ENCODE assay signal across 8 mouse cellular contexts in genomic region chr10:18545309-18545708, GRCm38 (mm10). TPM values are rescaled to one million over a fixed set of nuclear protein-coding genes. Genes with fewer than 3 reads are reported as not detected.
DNase-seq lines count a peak whose midpoint lies in the region; ATAC-seq and TF ChIP-seq lines count a peak whose summit lies in the region.

No protein-coding gene starts in this region.

- H3K9me3 ChIP-seq in liver, embryonic 15.5 days (replicated peaks), result no peaks in the 10 kb centered on the region

- no peaks in the 10 kb centered on the region for H3K27me3 ChIP-seq in testis, adult 2 months (ENCODE audit: control insufficient read depth, insufficient read depth, low read length)
- H3K27me3 ChIP-seq in liver, embryonic 15.5 days, result peaks cover 7% of the 10 kb centered on the region

- H3K4me1 ChIP-seq in testis, adult 2 months (ENCODE audit: control insufficient read depth, insufficient read depth, low read length), result peaks cover 6% of the 10 kb centered on the region
- H3K4me1 ChIP-seq in liver, embryonic 15.5 days (replicated peaks), result no peaks in the 10 kb centered on the region

- peak; percentile 18 for DNase-seq in cerebellum, postnatal 25 days
- no peak for DNase-seq in cerebellum, postnatal 10 days
- no peak for DNase-seq in testis, postnatal 14 days (ENCODE audit: low spot score)
- DNase-seq in gastrocnemius, adult 18-20 months (ENCODE audit: low spot score), result no peak
- DNase-seq in right cerebral cortex, adult 2 months (ENCODE audit: low spot score in 2 of 2), result no peak

- H3K4me3 ChIP-seq in testis, adult 2 months (ENCODE audit: control insufficient read depth, low read depth, low read length), result peak overlapping the region; percentile 69
- peak overlapping the region; percentile 53 for H3K4me3 ChIP-seq in liver, embryonic 15.5 days (replicated peaks)

- no peaks in the 10 kb centered on the region for H3K36me3 ChIP-seq in testis, adult 2 months (ENCODE audit: control insufficient read depth, insufficient read depth, low read length)
- H3K36me3 ChIP-seq in liver, embryonic 15.5 days (replicated peaks), result no peaks in the 10 kb centered on the region

- TF ChIP-seq CTCF in testis, adult 2 months (IDR thresholded peaks at IDR 0.05; ENCODE audit: control insufficient read depth, insufficient read depth, insufficient replicate concordance, low read depth, low read length), result no peak

- no peak for TF ChIP-seq POLR2A in testis, adult 2 months (IDR thresholded peaks at IDR 0.05; ENCODE audit: control insufficient read depth, low read depth, low read length)

- peak overlapping the region; percentile 33 for H3K27ac ChIP-seq in testis, adult 2 months (ENCODE audit: control insufficient read depth, insufficient read depth, low read depth, low read length)
- H3K27ac ChIP-seq in liver, embryonic 15.5 days (replicated peaks), result no peak overlapping the region

- ATAC-seq in liver, embryonic 15.5 days (ENCODE audit: insufficient read depth), result no peak
- no peak for ATAC-seq in monocyte, adult 5-6 weeks (replicated peaks; ENCODE audit: insufficient number of reproducible peaks, low FRiP score, low TSS enrichment, poor library complexity, severe bottlenecking)

- WGBS in liver, embryonic 15.5 days (ENCODE audit: insufficient replicate concordance), result 4% methylated on average over 13 of the region's 13 CpGs

- peak overlapping the region; percentile 71 for H3K4me2 ChIP-seq in liver, embryonic 15.5 days

- no peak overlapping the region for H3K9ac ChIP-seq in liver, embryonic 15.5 days

RNA-seq across cellular contexts. Expression of gene Hebp2, which starts 0.6 kb away (rescaled TPM):
- 2.1 and 2.6 TPM in 2 replicates for polyA plus RNA-seq in testis, adult 2 months (2012; rRNA removed)
- polyA plus RNA-seq in liver, embryonic 15.5 days (2015; fragmentation: Nextera tagmentation; extraction: Ambion mirVana), result 1.3 and 1.6 TPM in 2 replicates
- under 1 TPM; 0.37 to 0.76 TPM for total RNA-seq in gastrocnemius, adult 18-20 months (2021)
- total RNA-seq in monocyte, adult 5-6 weeks (2017), result 0.29 to 1.2 TPM in 2 of 3 replicates, not detected in the other

Comparison
In these comparisons a context has a peak if more than half of its experiments do, and no peak if none do; other contexts are left out.
1. DNase-seq: peak in cerebellum, postnatal 25 days (2 of 2); none in cerebellum, postnatal 10 days (0 of 2), testis, postnatal 14 days (single experiment), gastrocnemius, adult 18-20 months (single experiment) and right cerebral cortex, adult 2 months (0 of 2).